Mouse (Mus musculus): ENCODE results near the gene Apbb1.

DNA sequence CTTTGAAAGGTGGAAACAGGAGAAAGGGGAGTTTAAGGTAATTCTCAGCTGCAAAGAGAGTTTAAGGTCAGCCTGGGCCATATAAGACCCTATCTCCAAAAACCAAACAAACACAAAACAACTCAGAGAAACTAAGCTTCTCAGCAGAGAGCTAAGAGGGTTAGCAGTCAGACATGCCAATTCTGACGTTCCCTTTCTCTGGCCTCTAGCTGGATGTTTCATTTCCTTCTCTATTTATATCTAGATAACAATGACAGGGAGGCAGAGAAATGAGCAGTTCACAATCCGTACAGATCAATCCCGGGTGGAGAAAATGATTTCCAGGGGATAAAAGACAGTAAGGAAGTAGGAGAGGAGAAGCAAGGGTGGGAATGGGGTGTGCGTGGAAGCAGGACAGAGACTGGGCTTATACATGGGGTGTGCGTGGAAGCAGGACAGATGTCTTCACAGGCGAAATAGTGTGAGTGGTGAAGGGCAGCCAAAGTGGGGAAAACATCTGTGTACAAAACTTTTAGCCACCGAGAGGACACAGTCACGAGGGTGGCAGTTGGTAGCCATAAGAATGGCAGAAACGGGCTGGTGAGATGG lies 7.0 kb upstream of the Apbb1 start:
- TF ChIP-seq USF1 (IDR thresholded peaks at IDR 0.05; ENCODE audit: low read depth) (no peak), CTCF (IDR thresholded peaks at IDR 0.05; ENCODE audit: control insufficient read depth, insufficient read depth, insufficient read length) (no peak)

Data from C2C12 (cell line).